Mouse (Mus musculus) stomach, postnatal 0 days (tissue): ENCODE results near the gene Tmem63c.

Source experiments
- CTCF ChIP-seq: IDR thresholded peaks from 2 replicates; pipeline ENCODE4 v1.5.1; 2016; ENCODE audit warnings: antibody characterized with exemption, low read depth, mild to moderate bottlenecking, moderate library complexity
- EP300 ChIP-seq: optimal IDR thresholded peaks from 2 replicates; pipeline ENCODE3; 2016; ENCODE audit warnings: antibody characterized with exemption

DNA sequence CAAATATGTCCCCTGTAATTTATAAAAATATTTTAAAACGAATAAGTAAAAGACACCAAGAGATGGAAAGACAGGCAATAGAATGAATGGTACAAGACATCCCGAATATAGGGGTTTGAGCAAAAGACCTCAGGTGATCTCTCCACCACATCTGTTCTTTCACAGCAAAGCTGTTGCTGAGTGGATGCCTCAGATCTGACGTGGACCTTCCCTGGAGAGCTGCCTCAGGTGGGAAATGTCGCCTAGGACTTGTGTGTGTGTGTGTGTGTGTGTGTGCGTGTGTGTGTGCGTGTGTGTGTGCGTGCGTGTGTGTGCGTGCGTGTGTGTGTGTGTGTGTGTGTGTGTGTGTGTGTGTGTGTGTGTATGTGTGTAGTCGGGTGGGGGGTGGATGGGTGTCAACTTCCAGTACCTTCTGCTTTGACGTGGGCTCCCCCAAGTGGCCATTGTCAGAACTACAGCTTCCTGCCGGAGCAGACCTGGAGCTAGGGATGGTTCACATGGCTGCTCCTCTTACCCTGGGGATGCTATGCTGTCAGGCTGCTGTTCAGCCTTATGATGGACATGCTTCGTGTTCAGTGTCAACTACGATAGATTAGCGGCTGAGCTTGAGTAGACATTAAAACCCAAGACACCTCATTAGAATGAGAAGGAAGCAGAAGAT lies 31.7 kb downstream of the Tmem63c start:
- TF ChIP-seq CTCF: peak; percentile 91
- TF ChIP-seq EP300: no peak
